Mouse (Mus musculus) MEL (cell line): ENCODE results near the gene Dhrs1. TPM values are rescaled to one million over a fixed set of nuclear protein-coding genes. Genes with fewer than 3 reads are reported as not detected.
"Not testable (repeated sequence)": the region's sequence is repeated elsewhere in the genome, so short reads cannot be mapped to it uniquely, and the experiment has no call there.

Experiments
- DNase-seq: peaks from one replicate; pipeline ENCODE4 v3.0.0; 2011; ENCODE audit warnings: low read depth, low spot score
- H3K27ac ChIP-seq: 2 replicates; pipeline ENCODE4 v1.5.1; 2012; ENCODE audit warnings: low read depth, mild to moderate bottlenecking, control low read depth, low read length, moderate library complexity; ENCODE audit not compliant: control insufficient read depth
- H3K27me3 ChIP-seq, 2 experiments: fragments of 150-350 bp in 1 of 2; sonication (generic) in 1 of 2; 2 replicates each; pipeline ENCODE4 v1.6.1; 2012; ENCODE audit warnings: low read length in 2 of 2, mild to moderate bottlenecking in 2 of 2, improper control_type of control experiment in 1 of 2, moderate library complexity in 1 of 2; ENCODE audit not compliant: insufficient read depth in 2 of 2, control insufficient read depth in 1 of 2
- H3K36me3 ChIP-seq, 2 experiments: 2 replicates each; pipeline ENCODE4 v1.6.1; 2012 to 2014; ENCODE audit warnings: low read length in 2 of 2, improper control_type of control experiment in 1 of 2, inconsistent platforms in 1 of 2, mild to moderate bottlenecking in 1 of 2; ENCODE audit not compliant: insufficient read depth in 2 of 2, control insufficient read depth in 1 of 2
- H3K4me1 ChIP-seq, 2 experiments: fragments of 150-350 bp in 1 of 2; sonication (generic) in 1 of 2; 2 replicates each; pipeline ENCODE4 v1.6.1; 2012; ENCODE audit warnings: low read length in 2 of 2, improper control_type of control experiment in 1 of 2, mild to moderate bottlenecking in 1 of 2; ENCODE audit not compliant: insufficient read depth in 2 of 2, control insufficient read depth in 1 of 2
- H3K4me3 ChIP-seq, 2 experiments: fragments of 150-350 bp in 1 of 2; sonication (generic) in 1 of 2; 2 replicates each; pipeline ENCODE4 v1.5.1; 2012; ENCODE audit warnings: low read depth in 2 of 2, low read length in 2 of 2, mild to moderate bottlenecking in 2 of 2, moderate library complexity in 2 of 2, control low read depth in 1 of 2, improper control_type of control experiment in 1 of 2; ENCODE audit not compliant: control insufficient read depth in 1 of 2, insufficient read depth in 1 of 2
- H3K79me2 ChIP-seq: 2 replicates; pipeline ENCODE4 v1.6.1; 2012; ENCODE audit warnings: mild to moderate bottlenecking, low read length, moderate library complexity; ENCODE audit not compliant: control insufficient read depth, poor library complexity, insufficient read depth
- H3K9ac ChIP-seq: 2 replicates; pipeline ENCODE4 v1.6.1; 2012; ENCODE audit warnings: low read depth, mild to moderate bottlenecking, control low read depth, low read length, moderate library complexity; ENCODE audit not compliant: control insufficient read depth, poor library complexity, severe bottlenecking
- H3K9me3 ChIP-seq: fragments of 150-350 bp; sonication (generic); replicated peaks from 2 replicates; pipeline ENCODE4 v1.6.1; 2012; ENCODE audit warnings: mild to moderate bottlenecking, low read length, improper control_type of control experiment, moderate library complexity; ENCODE audit not compliant: insufficient read depth
- BHLHE40 ChIP-seq: IDR thresholded peaks from 2 replicates; pipeline ENCODE4 v1.6.1; 2012; ENCODE audit warnings: low read depth, mild to moderate bottlenecking, inconsistent platforms, low read length, improper control_type of control experiment, borderline replicate concordance
- CTCF ChIP-seq, 3 experiments: IDR thresholded peaks in 2 of 3; conservative IDR thresholded peaks in 1 of 3; 2 replicates each; pipeline ENCODE4 v1.5.1; 2011 to 2012; ENCODE audit warnings: low read length in 3 of 3, low read depth in 2 of 3, mild to moderate bottlenecking in 2 of 3, improper control_type of control experiment in 1 of 3, inconsistent platforms in 1 of 3, mixed read lengths in 1 of 3, moderate library complexity in 1 of 3; ENCODE audit not compliant: control insufficient read depth in 1 of 3, insufficient read depth in 1 of 3, poor library complexity in 1 of 3, severe bottlenecking in 1 of 3
- HCFC1 ChIP-seq: IDR thresholded peaks from 2 replicates; pipeline ENCODE4 v1.6.1; 2012; ENCODE audit warnings: low read depth, mild to moderate bottlenecking, inconsistent platforms, low read length, improper control_type of control experiment, moderate library complexity
- MXI1 ChIP-seq: IDR thresholded peaks from 2 replicates; pipeline ENCODE4 v1.6.1; 2011; ENCODE audit warnings: mild to moderate bottlenecking, low read depth, low read length, improper control_type of control experiment
- MYC ChIP-seq: IDR thresholded peaks from 2 replicates; pipeline ENCODE4 v1.6.1; 2011; ENCODE audit warnings: low read depth, mild to moderate bottlenecking, low read length, improper control_type of control experiment, moderate library complexity
- NRF1 ChIP-seq: IDR thresholded peaks from 2 replicates; pipeline ENCODE4 v1.6.1; 2014; ENCODE audit warnings: low read depth, mild to moderate bottlenecking, inconsistent platforms, low read length, improper control_type of control experiment, moderate library complexity; ENCODE audit not compliant: poor library complexity, insufficient read depth, severe bottlenecking
- POLR2A ChIP-seq, 2 experiments: IDR thresholded peaks; 2 replicates each; pipeline ENCODE4 v1.6.1; 2011 to 2012; ENCODE audit warnings: low read length in 2 of 2, mild to moderate bottlenecking in 2 of 2, control low read depth in 1 of 2, improper control_type of control experiment in 1 of 2, low read depth in 1 of 2, moderate library complexity in 1 of 2; ENCODE audit not compliant: control insufficient read depth in 1 of 2, insufficient read depth in 1 of 2, poor library complexity in 1 of 2
- RAD21 ChIP-seq: IDR thresholded peaks from 2 replicates; pipeline ENCODE4 v1.6.1; 2011; ENCODE audit warnings: mild to moderate bottlenecking, low read depth, low read length, improper control_type of control experiment
- SIN3A ChIP-seq: IDR thresholded peaks from 2 replicates; pipeline ENCODE4 v1.6.1; 2012; ENCODE audit warnings: low read length, improper control_type of control experiment, inconsistent platforms
- SMC3 ChIP-seq: IDR thresholded peaks from 2 replicates; pipeline ENCODE4 v1.6.1; 2011; ENCODE audit warnings: low read depth, low read length, improper control_type of control experiment
- TBP ChIP-seq: IDR thresholded peaks from 2 replicates; pipeline ENCODE4 v1.8.0; 2011; ENCODE audit warnings: low read depth, low read length, improper control_type of control experiment
- USF2 ChIP-seq, 2 experiments: IDR thresholded peaks; 2 replicates each; pipeline ENCODE4 v1.6.1; 2011 to 2012; ENCODE audit warnings: improper control_type of control experiment in 2 of 2, low read length in 2 of 2, borderline replicate concordance in 1 of 2, inconsistent platforms in 1 of 2, low read depth in 1 of 2, mild to moderate bottlenecking in 1 of 2; ENCODE audit not compliant: insufficient read depth in 1 of 2
- ZC3H11A ChIP-seq: IDR thresholded peaks from 2 replicates; pipeline ENCODE4 v1.6.1; 2012; ENCODE audit warnings: low read depth, mild to moderate bottlenecking, inconsistent platforms, low read length, improper control_type of control experiment
- ZMIZ1 ChIP-seq: IDR thresholded peaks from 2 replicates; pipeline ENCODE4 v1.6.1; 2012; ENCODE audit warnings: low read depth, mild to moderate bottlenecking, inconsistent platforms, low read length, improper control_type of control experiment, moderate library complexity
- polyA plus RNA-seq, 2 experiments: library from polyadenylated mRNA; stranded (reverse) in 1 of 2; unstranded in 1 of 2; fragments of >175 nt in 1 of 2; fragments of >200 nt in 1 of 2; gene quantifications; 2 replicates each; pipeline versions ENCODE4 v1.2.1 to v1.2.4; 2012; ENCODE audit warnings: low replicate concordance in 2 of 2, low read depth in 1 of 2; ENCODE audit not compliant: insufficient read length in 2 of 2, insufficient read depth in 1 of 2, missing spikeins in 1 of 2
- total RNA-seq: library from RNA; depleted of rRNA; stranded (reverse); fragments of 300-350 nt; gene quantifications from 2 replicates; pipeline ENCODE4 v1.2.3, GENCODE M21; 2012

Dhrs1 gene
- total and polyA plus RNA-seq, 3 experiments, result 20.0 to 48.8 TPM; not detected in 1

GRCm38 (mm10) chr14:55761163-55761562, 15.7 kb upstream of the Dhrs1 start, which contains the start of gene Ltb4r2:
Gene Ltb4r2 (plus strand): TSS chr14:55761428.
- Histone ChIP-seq H3K4me3 (no peak within 1 kb of the TSS), H3K4me1 (peaks cover 6 to 24% of the 10 kb centered on the region in 2 experiments), H3K36me3 (peaks cover 0 to 5% of the 10 kb centered on the region in 2 experiments; a peak in 2 of 4 replicates), H3K27me3 (no peaks in the 10 kb centered on the region), H3K27ac (no peak within 1 kb of the TSS), H3K9ac (no peak within 1 kb of the TSS), H3K79me2 (no peaks in the 10 kb centered on the region), H3K9me3 (no peaks in the 10 kb centered on the region)
- TF ChIP-seq POLR2A (IDR thresholded peaks at IDR 0.05; ENCODE audit: control insufficient read depth in 1 of 2, insufficient read depth in 1 of 2, low read depth in 1 of 2, low read length in 2 of 2, poor library complexity in 1 of 2) (0 out of 4 replicates have a peak, but pooled peaks of 1 of the 2 experiments have one; percentile 20), USF2 (IDR thresholded peaks at IDR 0.05; ENCODE audit: borderline replicate concordance in 1 of 2, insufficient read depth in 1 of 2, low read depth in 1 of 2, low read length in 2 of 2) (no peak), TBP (no peak)
- no peak for DNase-seq

- H3K36me3 ChIP-seq, H3K9me3 ChIP-seq, H3K4me3 ChIP-seq, H3K9ac ChIP-seq, H3K27ac ChIP-seq, H3K27me3 ChIP-seq, H3K79me2 ChIP-seq: not testable (repeated sequence)
- DNase-seq, result peak; percentile 75
- peak; percentile 62 for TF ChIP-seq NRF1
- TF ChIP-seq SIN3A, result 0 out of 2 replicates have a peak, but pooled peaks have one; percentile 31
- peak; percentile 62 for TF ChIP-seq ZC3H11A
- peak; percentile 69 for TF ChIP-seq SMC3
- TF ChIP-seq MXI1, result 0 out of 2 replicates have a peak, but pooled peaks have one; percentile 22
- 0 out of 2 replicates have a peak, but pooled peaks have one; percentile 20 for TF ChIP-seq ZMIZ1
- TF ChIP-seq RAD21, result peak; percentile 67
- TF ChIP-seq HCFC1, result 0 out of 2 replicates have a peak, but pooled peaks have one; percentile 35
- TF ChIP-seq CTCF (IDR thresholded peaks at IDR 0.05 in 2 of 3, conservative IDR thresholded peaks at IDR 0.05 in 1 of 3; ENCODE audit: control insufficient read depth in 1 of 3, insufficient read depth in 1 of 3, low read depth in 2 of 3, low read length in 3 of 3, poor library complexity in 1 of 3, severe bottlenecking in 1 of 3), result peak; percentile 63 to 75 (median 66); a peak in 5 of 6 replicates
- TF ChIP-seq BHLHE40, result 0 out of 2 replicates have a peak, but pooled peaks have one; percentile 23
- peaks cover 6 to 19% of the 10 kb centered on the region in 2 experiments for H3K4me1 ChIP-seq
Observed at GRCm38 (mm10) chr14:55760156-55760555, 14.7 kb upstream of the Dhrs1 start.

GRCm38 (mm10) chr14:55758363-55758784, 12.9 kb upstream of the Dhrs1 start, which contains the start of gene Cideb:
Gene Cideb (minus strand): TSS chr14:55758458.
- H3K79me2 ChIP-seq, result no peaks in the 10 kb centered on the region
- H3K27me3 ChIP-seq, result no peaks in the 10 kb centered on the region
- DNase-seq, result peak; percentile 65
- TF ChIP-seq SMC3, result peak; percentile 79
- 0 out of 2 replicates have a peak, but pooled peaks have one; percentile 39 for TF ChIP-seq MYC
- no peak for TF ChIP-seq HCFC1
- TF ChIP-seq CTCF (IDR thresholded peaks at IDR 0.05 in 2 of 3, conservative IDR thresholded peaks at IDR 0.05 in 1 of 3; ENCODE audit: control insufficient read depth in 1 of 3, insufficient read depth in 1 of 3, low read depth in 2 of 3, low read length in 3 of 3, poor library complexity in 1 of 3, severe bottlenecking in 1 of 3), result peak; percentile 52 to 75 (median 58)
- TF ChIP-seq ZC3H11A, result peak; percentile 59; the same call in 1 of the 2 replicates
- peak; percentile 61 for TF ChIP-seq RAD21
- no peak within 1 kb of the TSS for H3K9ac ChIP-seq
- no peak within 1 kb of the TSS for H3K27ac ChIP-seq
- peaks cover 0 to 2% of the 10 kb centered on the region in 2 experiments; a peak in 2 of 4 replicates for H3K36me3 ChIP-seq
- H3K4me3 ChIP-seq, result no peak within 1 kb of the TSS
- no peaks in the 10 kb centered on the region for H3K9me3 ChIP-seq
- peaks cover 3 to 4% of the 10 kb centered on the region in 2 experiments; a peak in 2 of 4 replicates for H3K4me1 ChIP-seq
